Mouse (Mus musculus) c-Kit-positive CD71-positive TER-119-negative erythroid progenitor cells, embryonic 14.5 days (primary cell): ENCODE data around the gene Bcat2.
A peak's percentile ranks its signal among the peaks of the same experiment; 100 is the strongest.

Experiments
- DNase-seq: peaks from one replicate; pipeline ENCODE4 v3.0.0-alpha.2; 2013; ENCODE audit warnings: low read depth

Gene Bcat2

GRCm38 (mm10) chr7:45626571-45627076, 56.7 kb downstream of the Bcat2 start:
- no peak for DNase-seq

GRCm38 (mm10) chr7:45627261-45627660, 57.3 kb downstream of the Bcat2 start, which contains the start of gene Rasip1:
Gene Rasip1, plus strand, starts transcription at chr7:45627488.
- DNase-seq: no peak

GRCm38 (mm10) chr7:45628364-45629294, 58.7 kb downstream of the Bcat2 start:
- DNase-seq: peak; percentile 69

- DNase-seq: no peak
Measured at GRCm38 (mm10) chr7:45630064-45630907, 60.3 kb downstream of the Bcat2 start.

- no peak for DNase-seq
Measured at GRCm38 (mm10) chr7:45632499-45632898, 62.5 kb downstream of the Bcat2 start.

- no peak for DNase-seq
Measured at GRCm38 (mm10) chr7:45634946-45635681, 65.2 kb downstream of the Bcat2 start.

GRCm38 (mm10) chr7:45635711-45636688, 66.0 kb downstream of the Bcat2 start:
- no peak for DNase-seq

GRCm38 (mm10) chr7:45637710-45638109, 67.8 kb downstream of the Bcat2 start:
- DNase-seq: no peak

GRCm38 (mm10) chr7:45638623-45639401, 68.9 kb downstream of the Bcat2 start:
- no peak for DNase-seq
